Comparison of ENCODE assay signal across 27 mouse cellular contexts in genomic region chr11:5324296-5324695, GRCm38 (mm10).
A peak's percentile ranks its signal among the peaks of the same experiment; 100 is the strongest.
DNase-seq lines count a peak whose midpoint lies in the region; ATAC-seq and TF ChIP-seq lines count a peak whose summit lies in the region.
"Had no signal": no experiment of that assay in that cellular context is flagged by ENCODE, and none has a peak within 500 bp of the region (broad histone marks: within the 10 kb centered on the region; RNA-seq: fewer than 3 reads in every experiment).

No protein-coding gene starts in this region.

- no peak overlapping the region for H3K4me2 ChIP-seq in midbrain, embryonic 11.5 days
- H3K4me2 ChIP-seq in midbrain, embryonic 13.5 days (replicated peaks): no peak overlapping the region
- H3K4me2 ChIP-seq: heart, embryonic 13.5 days; hindbrain, embryonic 15.5 days; limb, embryonic 12.5 days; liver, embryonic 11.5 days had no signal

- TF ChIP-seq POLR2A in ES-Bruce4 (IDR thresholded peaks at IDR 0.05; ENCODE audit: insufficient read depth, low read length): no peak

- H3K9ac ChIP-seq in midbrain, embryonic 11.5 days (ENCODE audit: low read length): no peak overlapping the region
- H3K9ac ChIP-seq in midbrain, embryonic 13.5 days (replicated peaks): no peak overlapping the region
- H3K9ac ChIP-seq in ES-Bruce4 (ENCODE audit: low read depth, poor library complexity, severe bottlenecking): no peak overlapping the region
- H3K9ac ChIP-seq in ES-E14 (ENCODE audit: insufficient read depth, low read depth, low read length, poor library complexity, severe bottlenecking): no peak overlapping the region
- H3K9ac ChIP-seq: heart, embryonic 13.5 days; hindbrain, embryonic 15.5 days; limb, embryonic 12.5 days; liver, postnatal 0 days had no signal

- no peaks in the 10 kb centered on the region for H3K9me3 ChIP-seq in midbrain, embryonic 11.5 days (ENCODE audit: control insufficient read depth, low read length)
- no peaks in the 10 kb centered on the region for H3K9me3 ChIP-seq in midbrain, embryonic 13.5 days
- H3K9me3 ChIP-seq in ES-Bruce4 (replicated peaks; ENCODE audit: control insufficient read depth, insufficient read depth, low read length, poor library complexity, severe bottlenecking) (no peaks in the 10 kb centered on the region), ES-E14 (ENCODE audit: control insufficient read depth, insufficient read depth, low read depth, low read length) (no peaks in the 10 kb centered on the region)
- H3K9me3 ChIP-seq: heart, embryonic 13.5 days; hindbrain, embryonic 15.5 days; limb, embryonic 12.5 days had no signal

- no peak for TF ChIP-seq EP300 in ES-Bruce4 (IDR thresholded peaks at IDR 0.05; ENCODE audit: insufficient read depth, low read depth, low read length)

- in situ Hi-C loops in ES-E14 (cut with MboI; ENCODE audit: low sequenced_read_pairs in 2 of 2, unreplicated experiment in 2 of 2): no loop called here

- TF ChIP-seq CTCF in ES-Bruce4 (IDR thresholded peaks at IDR 0.05; ENCODE audit: low read depth, low read length): no peak

- peak; percentile 63 for DNase-seq in heart, adult 11 months
- DNase-seq in heart, adult 18-20 months: no peak
- peak; percentile 84 for DNase-seq in midbrain, embryonic 11.5 days (ENCODE audit: low spot score, missing footprints)
- peak; percentile 49 for DNase-seq in ES-E14 (ENCODE audit: low read depth, low spot score)
- DNase-seq in urinary bladder, postnatal 36 days (ENCODE audit: low spot score in 2 of 2): no peak
- DNase-seq: adrenal gland, postnatal 36 days; B cell, adult 2 months; cerebellum, adult 11 months; cerebellum, postnatal 14 days; gastrocnemius, postnatal 14 days; heart, adult 2 months; heart, postnatal 14 days; kidney, adult 9 months; kidney, postnatal 14 days; layer of hippocampus, postnatal 36 days; liver, postnatal 0 days; lung, postnatal 14 days; thymus, postnatal 25 days had no signal

- peaks cover 12% of the 10 kb centered on the region; the same call in 1 of the 2 replicates for H3K4me1 ChIP-seq in midbrain, embryonic 11.5 days (ENCODE audit: control insufficient read depth, insufficient read depth, low read length)
- H3K4me1 ChIP-seq in midbrain, embryonic 13.5 days (replicated peaks): peaks cover 14% of the 10 kb centered on the region
- H3K4me1 ChIP-seq in ES-Bruce4 (ENCODE audit: control insufficient read depth, insufficient read depth, low read length) (no peaks in the 10 kb centered on the region), ES-E14 (ENCODE audit: control insufficient read depth in 2 of 2, insufficient read depth in 2 of 2, low read length in 2 of 2, poor library complexity in 1 of 2) (peaks cover 6 to 9% of the 10 kb centered on the region in 2 experiments)
- H3K4me1 ChIP-seq: limb, embryonic 12.5 days had no signal

- peak; percentile 33; the same call in 1 of the 2 replicates for ATAC-seq in midbrain, embryonic 11.5 days (ENCODE audit: low FRiP score)
- no peak for ATAC-seq in midbrain, embryonic 13.5 days
- ATAC-seq: forebrain, embryonic 16.5 days; intestine, embryonic 16.5 days; liver, postnatal 0 days had no signal

- H3K4me3 ChIP-seq in midbrain, embryonic 11.5 days (ENCODE audit: low read depth, low read length): no peak overlapping the region
- no peak overlapping the region for H3K4me3 ChIP-seq in midbrain, embryonic 13.5 days (replicated peaks)
- H3K4me3 ChIP-seq in ES-Bruce4 (ENCODE audit: low read depth, low read length) (no peak overlapping the region), ES-E14 (ENCODE audit: insufficient read depth in 1 of 2, low read depth in 1 of 2, low read length in 2 of 2, poor library complexity in 1 of 2, severe bottlenecking in 1 of 2) (no peak overlapping the region)
- H3K4me3 ChIP-seq: heart, adult 2 months; heart, embryonic 13.5 days; hindbrain, embryonic 15.5 days; limb, embryonic 12.5 days had no signal

- WGBS in midbrain, embryonic 11.5 days: 15% methylated on average over 2 of the region's 2 CpGs
- 14% methylated on average over 2 of the region's 2 CpGs for WGBS in midbrain, embryonic 13.5 days

- H3K27ac ChIP-seq in midbrain, embryonic 11.5 days (ENCODE audit: low read depth, low read length): no peak overlapping the region; the same call in 1 of the 2 replicates
- no peak overlapping the region for H3K27ac ChIP-seq in midbrain, embryonic 13.5 days
- H3K27ac ChIP-seq in ES-Bruce4 (ENCODE audit: insufficient read depth, low read length) (peak overlapping the region; percentile 79), ES-E14 (ENCODE audit: insufficient read depth, low read depth, low read length, poor library complexity, severe bottlenecking) (peak overlapping the region; percentile 69; the same call in 1 of the 2 replicates)
- H3K27ac ChIP-seq: heart, adult 2 months; heart, embryonic 13.5 days; hindbrain, embryonic 15.5 days; limb, embryonic 12.5 days had no signal

- H3K36me3 ChIP-seq in midbrain, embryonic 11.5 days (ENCODE audit: control insufficient read depth, insufficient read depth, low read length): no peaks in the 10 kb centered on the region
- no peaks in the 10 kb centered on the region for H3K36me3 ChIP-seq in midbrain, embryonic 13.5 days
- no peaks in the 10 kb centered on the region; the same call in none of the 2 replicates for H3K36me3 ChIP-seq in ES-Bruce4 (ENCODE audit: control insufficient read depth, insufficient read depth, low read length, poor library complexity, severe bottlenecking)
- H3K36me3 ChIP-seq in ES-E14 (ENCODE audit: control insufficient read depth, insufficient read depth, low read length, poor library complexity, severe bottlenecking): no peaks in the 10 kb centered on the region
- H3K36me3 ChIP-seq: heart, embryonic 13.5 days; hindbrain, embryonic 15.5 days; limb, embryonic 12.5 days had no signal

- no peaks in the 10 kb centered on the region for H3K27me3 ChIP-seq in midbrain, embryonic 11.5 days (ENCODE audit: control insufficient read depth, insufficient read depth, low read length)
- H3K27me3 ChIP-seq in midbrain, embryonic 13.5 days: no peaks in the 10 kb centered on the region
- no peaks in the 10 kb centered on the region for H3K27me3 ChIP-seq in ES-Bruce4 (ENCODE audit: control insufficient read depth, insufficient read depth, low read length, poor library complexity, severe bottlenecking)
- H3K27me3 ChIP-seq: CH12.LX; heart, embryonic 13.5 days; hindbrain, embryonic 15.5 days; limb, embryonic 12.5 days had no signal

TF ChIP-seq in ES-E14, 5 proteins besides CTCF, POLR2A, EP300 and RAD21:
- TF ChIP-seq ZC3H11A (IDR thresholded peaks at IDR 0.05; ENCODE audit: borderline replicate concordance, low read depth, low read length): no peak

Comparison
In these comparisons a context has a peak if more than half of its experiments do, and no peak if none do; other contexts are left out.
1. DNase-seq: peak in heart, adult 11 months (single experiment), midbrain, embryonic 11.5 days (single experiment) and ES-E14 (single experiment); none in heart, adult 18-20 months (0 of 2) and urinary bladder, postnatal 36 days (0 of 2).
2. H3K27ac ChIP-seq: peak in ES-Bruce4 (single experiment) and ES-E14 (single experiment); none in midbrain, embryonic 11.5 days (single experiment) and midbrain, embryonic 13.5 days (single experiment).